Mouse (Mus musculus): ENCODE data around the gene Gng2. TPM values are rescaled to one million over a fixed set of nuclear protein-coding genes. Genes with fewer than 3 reads are reported as not detected.
A peak's percentile ranks its signal among the peaks of the same experiment; 100 is the strongest.

Gene Gng2
- polyA plus RNA-seq, 1 experiment from 2014 or later: 480 TPM

DNA sequence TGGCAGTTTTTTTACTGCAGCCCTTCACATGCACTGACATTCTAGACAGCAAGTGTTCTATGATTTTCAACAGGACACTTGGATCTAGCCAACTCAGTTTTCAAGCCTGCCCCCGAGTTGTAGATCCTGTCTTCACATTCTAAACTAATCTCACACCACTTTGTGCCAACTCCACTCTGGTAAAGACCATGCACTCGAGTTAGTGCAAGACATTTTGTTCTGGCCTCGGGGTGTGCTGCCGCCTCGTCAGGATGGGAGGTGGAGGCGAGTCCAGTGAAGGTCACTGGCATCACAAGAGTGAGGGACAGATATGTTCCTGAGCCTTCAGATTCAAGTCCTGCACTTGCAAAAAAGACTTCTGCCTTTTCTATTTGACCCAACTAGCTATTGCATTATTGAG is 44.1 kb downstream of the Gng2 start:
- 71% methylated on average over 6 of the region's 6 CpGs for WGBS
- H3K36me3 ChIP-seq (ENCODE audit: control insufficient read depth, insufficient read depth, low read length): 0 out of 2 replicates have a peak, but pooled peaks cover 3% of the 10 kb centered on the region
- H3K4me3 ChIP-seq (ENCODE audit: low read depth, low read length): no peak overlapping the region
- no peaks in the 10 kb centered on the region for H3K27me3 ChIP-seq (ENCODE audit: control insufficient read depth, insufficient read depth, low read depth, low read length)
- H3K4me1 ChIP-seq (ENCODE audit: control insufficient read depth, insufficient read depth, low read length): peaks cover 7% of the 10 kb centered on the region; the same call in 1 of the 2 replicates
- no peaks in the 10 kb centered on the region for H3K9me3 ChIP-seq (replicated peaks; ENCODE audit: control insufficient read depth, low read length, poor library complexity, severe bottlenecking)
- H3K27ac ChIP-seq (ENCODE audit: low read length): no peak overlapping the region
- H3K9ac ChIP-seq (ENCODE audit: low read depth, low read length): no peak overlapping the region
- no peak for ATAC-seq
- H3K4me2 ChIP-seq (ENCODE audit: low read length): no peak overlapping the region

DNA sequence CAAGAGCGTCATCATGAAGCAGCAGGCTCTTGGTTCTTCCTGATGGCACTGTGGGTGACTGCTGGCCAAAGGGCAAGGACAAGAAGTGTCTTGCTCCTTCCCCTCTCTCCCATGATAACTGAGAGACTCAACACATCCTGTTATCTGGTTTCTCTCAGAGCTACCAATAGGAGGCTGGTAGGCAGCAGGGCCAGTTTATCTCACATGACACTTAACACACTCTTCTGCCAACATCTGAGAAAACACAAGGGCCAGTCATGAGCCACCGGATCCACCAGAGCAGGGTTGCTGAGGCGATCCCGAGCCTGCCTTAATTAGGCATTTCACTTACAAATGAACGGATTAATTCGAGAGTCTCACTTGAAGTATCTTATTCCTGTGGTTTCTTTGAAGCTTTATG is 49.5 kb downstream of the Gng2 start:
- no peak for ATAC-seq
- no peak overlapping the region for H3K27ac ChIP-seq (ENCODE audit: low read length)
- no peaks in the 10 kb centered on the region; the same call in 1 of the 2 replicates for H3K9me3 ChIP-seq (replicated peaks; ENCODE audit: control insufficient read depth, low read length, poor library complexity, severe bottlenecking)
- H3K9ac ChIP-seq (ENCODE audit: low read depth, low read length): no peak overlapping the region
- peaks cover 9% of the 10 kb centered on the region; the same call in 1 of the 2 replicates for H3K36me3 ChIP-seq (ENCODE audit: control insufficient read depth, insufficient read depth, low read length)
- H3K4me3 ChIP-seq (ENCODE audit: low read depth, low read length): no peak overlapping the region
- H3K4me1 ChIP-seq (ENCODE audit: control insufficient read depth, insufficient read depth, low read length): peaks cover 21% of the 10 kb centered on the region
- WGBS: 15% methylated on average over 6 of the region's 6 CpGs
- H3K4me2 ChIP-seq (ENCODE audit: low read length): no peak overlapping the region
- H3K27me3 ChIP-seq (ENCODE audit: control insufficient read depth, insufficient read depth, low read depth, low read length): no peaks in the 10 kb centered on the region

DNA sequence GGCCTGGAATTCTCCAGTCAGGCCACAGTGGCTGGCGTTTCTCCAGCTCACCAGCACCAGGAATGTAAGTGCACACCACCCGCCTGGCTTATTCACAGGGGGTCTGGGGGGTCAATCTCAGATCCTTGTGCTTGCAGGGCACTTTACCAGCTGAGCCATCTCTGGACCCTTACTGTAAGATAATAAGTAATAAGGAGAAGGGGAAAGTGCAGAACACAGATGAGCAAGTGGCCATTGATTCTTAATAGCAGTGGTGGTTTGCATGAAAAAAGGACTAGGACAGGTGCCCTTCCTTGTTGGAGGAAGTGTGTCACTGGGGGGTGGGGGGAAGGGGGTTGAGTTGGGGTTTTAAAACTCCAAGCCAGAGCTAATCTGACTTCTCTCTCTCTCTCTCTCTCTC is 50.3 kb downstream of the Gng2 start:
- Histone ChIP-seq H3K36me3 (ENCODE audit: control insufficient read depth, insufficient read depth, low read length) (peaks cover 9% of the 10 kb centered on the region; the same call in 1 of the 2 replicates), H3K4me2 (ENCODE audit: low read length) (no peak overlapping the region), H3K27ac (ENCODE audit: low read length) (no peak overlapping the region), H3K9ac (ENCODE audit: low read depth, low read length) (no peak overlapping the region), H3K4me3 (ENCODE audit: low read depth, low read length) (no peak overlapping the region), H3K4me1 (ENCODE audit: control insufficient read depth, insufficient read depth, low read length) (peaks cover 22% of the 10 kb centered on the region), H3K27me3 (ENCODE audit: control insufficient read depth, insufficient read depth, low read depth, low read length) (no peaks in the 10 kb centered on the region), H3K9me3 (replicated peaks; ENCODE audit: control insufficient read depth, low read length, poor library complexity, severe bottlenecking) (no peaks in the 10 kb centered on the region; the same call in 1 of the 2 replicates)
- no peak for ATAC-seq
- WGBS: 67% methylated on average over 2 of the region's 2 CpGs

DNA sequence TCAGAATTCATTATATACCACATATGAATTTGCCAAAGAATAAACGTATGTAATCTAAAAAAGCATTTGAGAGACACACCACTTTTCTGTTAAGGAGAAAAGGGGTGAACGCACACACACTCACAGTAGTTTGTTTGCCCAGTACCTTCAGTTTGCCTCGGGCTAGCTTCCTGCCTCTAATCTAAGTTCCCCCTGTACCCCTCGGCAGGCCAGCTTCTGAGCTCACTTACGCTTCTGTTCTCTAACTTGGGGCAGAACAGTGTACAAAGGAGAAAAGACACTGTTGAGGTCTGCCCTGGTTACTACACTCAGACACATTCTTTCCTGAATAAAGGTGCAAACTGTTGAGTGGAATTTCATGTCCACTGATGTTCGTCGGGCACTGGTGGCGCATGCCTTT is 51.1 kb downstream of the Gng2 start:
- H3K9ac ChIP-seq (ENCODE audit: low read depth, low read length): no peak overlapping the region
- no peak for ATAC-seq
- no peak overlapping the region for H3K4me2 ChIP-seq (ENCODE audit: low read length)
- no peak overlapping the region for H3K4me3 ChIP-seq (ENCODE audit: low read depth, low read length)
- H3K36me3 ChIP-seq (ENCODE audit: control insufficient read depth, insufficient read depth, low read length): peaks cover 6% of the 10 kb centered on the region; the same call in 1 of the 2 replicates
- 76% methylated on average over 8 of the region's 8 CpGs for WGBS
- no peaks in the 10 kb centered on the region for H3K27me3 ChIP-seq (ENCODE audit: control insufficient read depth, insufficient read depth, low read depth, low read length)
- no peaks in the 10 kb centered on the region; the same call in 1 of the 2 replicates for H3K9me3 ChIP-seq (replicated peaks; ENCODE audit: control insufficient read depth, low read length, poor library complexity, severe bottlenecking)
- H3K4me1 ChIP-seq (ENCODE audit: control insufficient read depth, insufficient read depth, low read length): peaks cover 28% of the 10 kb centered on the region
- no peak overlapping the region for H3K27ac ChIP-seq (ENCODE audit: low read length)

DNA sequence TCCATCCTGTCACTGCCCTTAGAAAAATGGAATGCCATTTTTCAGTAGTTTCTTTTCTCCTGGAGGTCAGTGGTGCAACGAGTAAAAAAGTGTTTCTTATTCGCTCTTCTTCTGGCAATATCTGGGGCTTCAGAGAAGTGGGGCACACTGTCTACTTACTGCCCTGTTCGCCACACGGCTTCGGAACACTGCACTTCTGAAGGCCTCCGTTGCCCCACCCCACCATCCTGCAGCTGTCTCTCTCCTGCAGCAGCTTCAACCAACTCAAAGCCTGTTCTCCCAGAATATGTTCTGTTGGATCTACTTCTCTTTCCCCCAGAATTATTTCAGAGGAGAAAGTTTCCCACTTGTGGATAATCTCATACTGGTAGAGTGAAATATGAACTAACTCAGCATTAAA is 52.3 kb downstream of the Gng2 start:
- Histone ChIP-seq H3K4me3 (ENCODE audit: low read depth, low read length) (no peak overlapping the region), H3K27ac (ENCODE audit: low read length) (peak overlapping the region; percentile 34; the same call in 1 of the 2 replicates), H3K4me1 (ENCODE audit: control insufficient read depth, insufficient read depth, low read length) (peaks cover 32% of the 10 kb centered on the region), H3K9me3 (replicated peaks; ENCODE audit: control insufficient read depth, low read length, poor library complexity, severe bottlenecking) (no peaks in the 10 kb centered on the region; the same call in 1 of the 2 replicates), H3K4me2 (ENCODE audit: low read length) (no peak overlapping the region), H3K9ac (ENCODE audit: low read depth, low read length) (no peak overlapping the region), H3K27me3 (ENCODE audit: control insufficient read depth, insufficient read depth, low read depth, low read length) (no peaks in the 10 kb centered on the region), H3K36me3 (ENCODE audit: control insufficient read depth, insufficient read depth, low read length) (peaks cover 6% of the 10 kb centered on the region; the same call in 1 of the 2 replicates)
- 19% methylated on average over 6 of the region's 6 CpGs for WGBS
- ATAC-seq: no peak

DNA sequence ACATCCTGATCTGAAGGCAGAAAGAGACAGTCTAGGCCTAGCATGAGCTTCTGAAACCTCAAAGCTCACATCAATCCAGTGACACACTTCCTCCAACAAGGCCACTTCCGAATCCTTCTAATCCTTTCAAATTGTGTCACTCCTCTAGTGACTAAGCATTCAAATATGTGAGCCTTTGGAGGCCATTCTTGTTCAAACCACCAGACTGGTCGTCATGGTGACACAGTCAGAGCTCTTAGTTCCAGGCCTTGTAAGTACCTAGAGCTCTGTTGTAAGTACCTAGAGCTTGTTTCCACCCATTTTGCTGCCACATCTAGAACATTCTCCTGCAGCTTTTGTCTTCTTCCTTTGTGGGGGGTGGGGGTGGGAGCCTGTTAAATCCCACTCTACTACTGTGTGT is 53.3 kb downstream of the Gng2 start:
- H3K36me3 ChIP-seq (ENCODE audit: control insufficient read depth, insufficient read depth, low read length): peaks cover 6% of the 10 kb centered on the region; the same call in 1 of the 2 replicates
- no peaks in the 10 kb centered on the region; the same call in 1 of the 2 replicates for H3K9me3 ChIP-seq (replicated peaks; ENCODE audit: control insufficient read depth, low read length, poor library complexity, severe bottlenecking)
- 82% methylated on average over 2 of the region's 2 CpGs for WGBS
- H3K4me2 ChIP-seq (ENCODE audit: low read length): no peak overlapping the region
- H3K27me3 ChIP-seq (ENCODE audit: control insufficient read depth, insufficient read depth, low read depth, low read length): no peaks in the 10 kb centered on the region
- H3K27ac ChIP-seq (ENCODE audit: low read length): 0 out of 2 replicates have a peak overlapping the region, but pooled peaks have one; percentile 44
- no peak overlapping the region for H3K9ac ChIP-seq (ENCODE audit: low read depth, low read length)
- H3K4me1 ChIP-seq (ENCODE audit: control insufficient read depth, insufficient read depth, low read length): peaks cover 40% of the 10 kb centered on the region
- H3K4me3 ChIP-seq (ENCODE audit: low read depth, low read length): no peak overlapping the region
- no peak for ATAC-seq

DNA sequence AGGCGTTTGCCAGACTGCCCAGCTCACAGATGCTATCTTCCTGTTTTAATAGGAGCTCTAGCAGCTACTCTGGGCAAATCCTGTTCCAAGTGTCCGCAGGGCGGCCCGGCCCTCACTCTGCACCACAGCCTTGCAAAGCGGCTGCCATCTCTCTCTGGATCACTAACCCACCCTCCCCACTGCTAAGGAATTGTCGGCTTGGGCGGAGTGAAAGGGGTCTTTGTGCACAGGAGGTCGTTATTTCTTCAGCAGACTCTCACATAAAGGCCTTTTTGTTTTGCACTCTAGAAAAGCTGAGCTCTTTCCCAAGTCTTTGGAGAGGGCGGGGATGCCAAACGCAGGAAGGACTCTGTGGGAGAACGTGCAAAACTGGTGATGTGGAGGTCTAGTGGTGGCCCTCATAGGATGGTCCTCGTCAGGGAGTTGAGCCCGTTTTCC is 57.2 kb downstream of the Gng2 start:
- Histone ChIP-seq H3K4me3 (ENCODE audit: low read depth, low read length) (no peak overlapping the region), H3K4me1 (ENCODE audit: control insufficient read depth, insufficient read depth, low read length) (peaks cover 21% of the 10 kb centered on the region), H3K9ac (ENCODE audit: low read depth, low read length) (no peak overlapping the region), H3K27ac (ENCODE audit: low read length) (peak overlapping the region; percentile 40), H3K9me3 (replicated peaks; ENCODE audit: control insufficient read depth, low read length, poor library complexity, severe bottlenecking) (no peaks in the 10 kb centered on the region; the same call in 1 of the 2 replicates), H3K4me2 (ENCODE audit: low read length) (no peak overlapping the region), H3K36me3 (ENCODE audit: control insufficient read depth, insufficient read depth, low read length) (peaks cover 6% of the 10 kb centered on the region; the same call in 1 of the 2 replicates), H3K27me3 (ENCODE audit: control insufficient read depth, insufficient read depth, low read depth, low read length) (no peaks in the 10 kb centered on the region)
- 10% methylated on average over 13 of the region's 13 CpGs for WGBS
- ATAC-seq: peak; percentile 67

DNA sequence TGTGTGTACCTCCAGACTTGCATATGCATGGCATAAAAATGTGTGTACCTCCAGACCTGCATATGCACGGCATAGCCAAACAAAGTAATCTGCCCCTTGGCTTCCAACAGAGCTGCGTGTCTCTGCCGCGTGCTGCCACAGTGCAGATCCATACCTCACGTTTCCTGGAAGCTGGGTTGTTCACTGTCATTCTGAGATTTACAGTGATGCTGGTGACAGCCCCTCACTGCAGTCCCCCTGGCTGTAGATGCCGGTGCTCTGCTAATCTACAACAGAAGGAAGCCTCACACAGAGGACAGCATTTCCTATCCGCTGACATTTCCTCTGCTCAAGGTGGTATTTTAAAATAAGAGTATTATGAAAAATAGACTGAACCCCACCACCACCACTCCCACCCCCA is 57.6 kb downstream of the Gng2 start:
- ATAC-seq: peak; percentile 36; the same call in 1 of the 2 replicates
- Histone ChIP-seq H3K9ac (ENCODE audit: low read depth, low read length) (no peak overlapping the region), H3K4me1 (ENCODE audit: control insufficient read depth, insufficient read depth, low read length) (peaks cover 18% of the 10 kb centered on the region), H3K36me3 (ENCODE audit: control insufficient read depth, insufficient read depth, low read length) (peaks cover 6% of the 10 kb centered on the region), H3K4me2 (ENCODE audit: low read length) (no peak overlapping the region), H3K9me3 (replicated peaks; ENCODE audit: control insufficient read depth, low read length, poor library complexity, severe bottlenecking) (no peaks in the 10 kb centered on the region; the same call in 1 of the 2 replicates), H3K27ac (ENCODE audit: low read length) (peak overlapping the region; percentile 40; the same call in 1 of the 2 replicates), H3K27me3 (ENCODE audit: control insufficient read depth, insufficient read depth, low read depth, low read length) (no peaks in the 10 kb centered on the region), H3K4me3 (ENCODE audit: low read depth, low read length) (no peak overlapping the region)
- 34% methylated on average over 7 of the region's 7 CpGs for WGBS

DNA sequence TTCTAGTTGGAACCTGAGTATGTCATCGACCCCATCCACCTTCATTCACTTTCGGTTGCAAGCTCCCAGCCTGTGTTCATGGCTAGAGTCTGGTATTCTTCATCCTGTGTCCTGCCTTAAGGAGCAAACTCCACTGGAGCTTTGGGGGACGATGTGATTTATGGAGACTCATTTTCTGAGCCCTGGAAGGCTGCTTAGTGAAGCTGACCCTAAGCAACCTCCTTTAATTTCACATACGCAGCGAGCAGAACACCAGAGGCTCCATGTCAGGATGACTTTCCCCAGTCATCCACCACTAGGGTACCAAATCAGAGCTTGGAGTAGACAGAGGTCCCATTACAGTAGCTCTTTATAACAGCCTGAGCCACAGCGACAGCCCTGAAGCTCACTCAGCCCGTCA is 59.9 kb downstream of the Gng2 start:
- no peaks in the 10 kb centered on the region for H3K9me3 ChIP-seq (replicated peaks; ENCODE audit: control insufficient read depth, low read length, poor library complexity, severe bottlenecking)
- no peak for ATAC-seq
- 88% methylated on average over 7 of the region's 7 CpGs for WGBS
- H3K36me3 ChIP-seq (ENCODE audit: control insufficient read depth, insufficient read depth, low read length): no peaks in the 10 kb centered on the region; the same call in 1 of the 2 replicates
- H3K4me3 ChIP-seq (ENCODE audit: low read depth, low read length): no peak overlapping the region
- no peak overlapping the region for H3K9ac ChIP-seq (ENCODE audit: low read depth, low read length)
- no peak overlapping the region for H3K4me2 ChIP-seq (ENCODE audit: low read length)
- no peak overlapping the region for H3K27ac ChIP-seq (ENCODE audit: low read length)
- H3K4me1 ChIP-seq (ENCODE audit: control insufficient read depth, insufficient read depth, low read length): peaks cover 21% of the 10 kb centered on the region
- no peaks in the 10 kb centered on the region for H3K27me3 ChIP-seq (ENCODE audit: control insufficient read depth, insufficient read depth, low read depth, low read length)
